Mouse (Mus musculus) mouse embryonic stem cell (cell line): Measurements from ENCODE around the gene Marveld1.

ENCODE experiments used
- in situ Hi-C, 2 experiments: fragments of 300-500 bp; cut with MboI; formaldehyde crosslinking; loops; 1 replicate in 1 of 2; 3 replicates in 1 of 2; pipeline ENCODE4 v1.14.3; 2019 to 2020; ENCODE audit warnings: low sequenced_read_pairs in 2 of 2, low pct_unique_long_range_greater_than_20kb in 1 of 2, mixed read lengths in 1 of 2; ENCODE audit not compliant: unreplicated experiment in 1 of 2

Marveld1 gene

DNA sequence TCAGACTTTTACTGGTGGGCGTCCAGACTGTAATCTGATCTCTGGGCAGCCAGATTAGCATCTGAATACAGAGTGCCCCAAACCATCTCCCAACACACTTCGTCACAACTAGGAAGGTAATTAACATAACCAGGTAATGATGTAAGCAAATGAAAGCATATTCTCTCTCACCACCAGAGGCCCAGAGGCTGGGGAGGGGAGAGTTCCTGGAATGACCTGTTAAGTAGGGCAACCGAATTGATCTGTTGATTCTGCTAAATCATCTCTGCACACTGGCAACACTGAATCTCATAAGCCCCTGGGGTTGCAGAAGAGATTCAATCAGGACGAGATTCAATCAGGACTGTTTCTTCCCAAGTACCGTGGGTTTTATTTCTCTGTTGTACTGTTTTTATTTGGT is 11.1 kb upstream of the Marveld1 start:
- in situ Hi-C loops = loop anchor here in 1 of 2 experiments (25.0 kb wide), 1 partner anchor 674 kb away; no protein-coding TSS in a partner anchor

DNA sequence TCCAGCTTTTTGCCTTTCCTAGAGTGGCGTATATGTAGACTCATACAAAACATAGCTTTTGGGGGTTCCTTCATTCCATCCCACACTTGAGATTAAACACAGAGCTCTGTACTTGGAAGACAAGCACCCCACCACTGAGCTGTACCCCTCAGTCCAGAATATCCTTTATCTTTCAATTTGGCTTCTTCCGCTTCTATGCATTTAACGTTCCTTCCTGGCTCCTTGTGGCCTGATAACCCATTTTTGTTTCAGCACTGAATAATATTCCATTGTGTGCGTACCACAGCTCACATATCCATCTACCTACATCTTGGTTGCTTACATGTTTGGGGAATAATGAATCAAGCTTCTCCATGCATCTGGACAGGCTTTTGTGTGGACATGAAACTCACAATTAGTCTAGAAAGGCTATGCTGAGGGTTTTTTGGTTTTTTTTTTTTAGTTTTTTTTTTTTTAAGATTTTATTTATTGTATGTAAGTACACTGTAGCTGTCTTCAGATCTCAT is 10.0 kb upstream of the Marveld1 start:
- in situ Hi-C loops = loop anchor here in 1 of 2 experiments (25.0 kb wide), 1 partner anchor 675 kb away; no protein-coding TSS in a partner anchor

DNA sequence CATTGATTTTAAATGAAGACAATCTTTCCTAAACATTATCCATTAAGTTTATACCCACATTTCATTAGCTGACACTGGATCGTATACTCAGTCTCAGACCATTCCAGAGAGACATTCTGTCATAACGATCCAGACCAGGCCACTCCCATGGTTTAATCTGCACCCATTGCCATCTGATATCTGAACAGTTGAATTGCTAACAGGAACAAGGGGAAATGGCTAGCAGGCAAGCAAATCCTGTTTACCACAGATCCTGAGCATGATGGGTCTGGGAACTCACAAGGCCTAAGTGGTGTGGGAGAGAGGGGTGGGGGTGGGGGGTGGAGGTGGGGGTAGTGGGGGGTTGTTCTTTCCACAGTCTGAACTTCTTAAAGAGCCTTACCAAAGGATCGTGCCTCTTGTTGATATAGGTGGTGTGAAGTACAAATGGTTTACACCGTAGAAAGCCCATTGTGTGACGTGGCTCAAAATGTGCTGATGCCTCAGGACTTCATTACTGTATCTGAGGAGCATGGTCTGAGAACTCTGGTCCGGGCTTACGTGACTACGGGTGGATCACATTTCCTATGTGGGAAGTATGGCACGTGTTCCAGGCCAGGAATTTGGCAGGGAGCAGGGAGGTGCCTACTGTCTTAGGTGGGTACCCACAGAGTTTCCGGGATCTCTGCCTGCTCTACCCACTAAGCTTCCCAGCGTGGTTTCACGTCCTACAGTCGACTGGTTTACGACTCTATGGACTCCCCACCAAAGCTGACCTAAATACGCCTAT is 8.5 kb upstream of the Marveld1 start:
- in situ Hi-C loops = loop anchor here in 1 of 2 experiments (25.0 kb wide), 1 partner anchor 676 kb away; no protein-coding TSS in a partner anchor

DNA sequence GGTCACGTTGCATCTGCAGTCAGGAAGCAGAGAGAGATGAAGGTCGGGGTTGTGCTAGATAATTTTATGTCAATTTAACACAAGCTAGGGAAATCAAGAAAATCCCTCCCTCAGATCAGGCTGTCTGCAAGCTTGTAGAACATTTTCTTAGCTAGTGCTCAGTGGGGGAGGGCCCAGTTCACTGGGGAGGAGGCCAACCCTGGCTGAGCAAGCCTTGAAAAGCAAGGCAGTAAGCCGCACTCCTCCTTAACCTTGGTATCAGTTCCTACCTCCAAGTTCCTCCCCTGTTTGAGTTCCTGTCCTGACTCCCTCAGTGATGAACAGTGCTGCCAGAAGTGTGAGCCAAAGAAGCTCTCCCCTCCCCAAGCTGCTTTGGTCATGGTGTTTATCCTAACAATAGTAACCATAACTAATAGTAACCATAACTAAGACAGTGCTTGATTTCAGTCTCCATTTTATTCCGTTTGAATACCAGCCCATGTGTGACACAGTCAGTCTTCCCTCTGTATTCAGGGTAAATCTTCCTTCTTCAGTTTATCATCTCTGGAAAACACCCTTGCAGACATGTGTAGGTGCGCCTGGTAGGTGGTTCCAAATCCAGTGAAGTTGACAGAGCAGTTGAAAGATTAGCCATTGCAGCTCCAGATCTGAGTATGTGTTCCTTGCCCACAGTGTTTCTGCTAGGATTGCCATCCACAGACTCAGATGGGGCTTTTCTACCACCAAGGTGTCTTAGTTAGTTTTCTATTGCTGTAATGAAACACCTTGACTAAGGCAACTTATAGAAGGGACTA is 7.3 kb upstream of the Marveld1 start:
- in situ Hi-C loops = loop anchor here in 1 of 2 experiments (25.0 kb wide), 1 partner anchor 678 kb away; no protein-coding TSS in a partner anchor

DNA sequence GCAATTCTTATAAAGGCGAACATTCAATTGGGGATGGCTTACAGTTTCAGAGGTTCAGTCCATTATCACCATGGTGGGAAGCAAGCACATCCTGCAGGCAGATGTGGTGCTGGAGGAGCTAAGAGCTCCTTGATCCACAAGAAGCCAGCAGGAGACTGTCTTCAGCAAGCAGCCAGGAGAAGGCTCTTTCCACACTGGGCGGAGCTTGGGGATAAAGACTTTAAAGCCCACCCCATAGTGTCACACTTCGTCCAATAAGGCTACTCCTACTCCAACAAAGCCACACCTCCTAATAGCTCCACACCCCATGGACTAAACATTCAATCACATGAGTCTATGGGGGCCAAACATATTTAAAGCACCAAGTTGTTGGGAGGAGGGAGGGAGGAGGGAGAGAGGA is 5.2 kb upstream of the Marveld1 start:
- in situ Hi-C loops = loop anchor here in 1 of 2 experiments (25.0 kb wide), 1 partner anchor 680 kb away; no protein-coding TSS in a partner anchor

DNA sequence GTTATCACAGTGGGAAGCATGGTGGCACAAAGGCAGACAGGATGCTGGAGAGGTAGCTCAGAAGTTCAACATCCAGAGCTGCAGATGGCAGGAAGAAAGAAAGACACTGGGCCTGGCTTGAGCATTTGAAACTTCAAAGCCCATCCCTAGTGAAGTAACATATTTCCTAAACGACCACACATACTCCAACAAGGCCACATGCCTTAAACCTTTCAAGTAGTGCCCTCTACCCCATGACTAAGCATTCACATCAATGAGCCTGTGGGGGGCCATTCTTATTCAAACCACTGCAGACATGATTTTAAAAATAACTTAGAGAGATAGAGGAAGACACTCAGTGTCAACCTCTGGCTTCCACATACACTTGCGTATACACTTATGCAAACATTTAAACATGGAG is 4.4 kb upstream of the Marveld1 start:
- in situ Hi-C loops = loop anchor here in 1 of 2 experiments (25.0 kb wide), 1 partner anchor 680 kb away; no protein-coding TSS in a partner anchor

DNA sequence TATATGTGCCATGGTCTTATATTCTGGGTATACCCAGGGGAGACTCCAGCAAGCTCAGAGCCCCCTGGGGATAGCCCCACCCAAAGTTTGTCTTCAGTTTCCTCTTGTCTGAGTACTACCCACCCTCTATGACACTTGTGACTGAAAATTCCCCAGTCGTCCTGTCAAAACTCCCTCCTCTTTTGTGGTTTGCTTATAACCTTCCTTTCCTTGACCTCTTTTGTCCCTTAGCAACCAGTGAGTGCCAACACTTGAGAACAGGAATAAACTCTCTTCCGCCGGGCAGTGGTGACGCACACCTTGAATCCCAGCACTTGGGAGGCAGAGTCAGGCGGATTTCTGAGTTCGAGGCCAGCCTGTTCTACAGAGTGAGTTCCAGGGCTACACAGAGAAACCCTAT is 3.1 kb upstream of the Marveld1 start:
- in situ Hi-C loops = loop anchor here in 1 of 2 experiments (25.0 kb wide), 1 partner anchor 682 kb away; no protein-coding TSS in a partner anchor

DNA sequence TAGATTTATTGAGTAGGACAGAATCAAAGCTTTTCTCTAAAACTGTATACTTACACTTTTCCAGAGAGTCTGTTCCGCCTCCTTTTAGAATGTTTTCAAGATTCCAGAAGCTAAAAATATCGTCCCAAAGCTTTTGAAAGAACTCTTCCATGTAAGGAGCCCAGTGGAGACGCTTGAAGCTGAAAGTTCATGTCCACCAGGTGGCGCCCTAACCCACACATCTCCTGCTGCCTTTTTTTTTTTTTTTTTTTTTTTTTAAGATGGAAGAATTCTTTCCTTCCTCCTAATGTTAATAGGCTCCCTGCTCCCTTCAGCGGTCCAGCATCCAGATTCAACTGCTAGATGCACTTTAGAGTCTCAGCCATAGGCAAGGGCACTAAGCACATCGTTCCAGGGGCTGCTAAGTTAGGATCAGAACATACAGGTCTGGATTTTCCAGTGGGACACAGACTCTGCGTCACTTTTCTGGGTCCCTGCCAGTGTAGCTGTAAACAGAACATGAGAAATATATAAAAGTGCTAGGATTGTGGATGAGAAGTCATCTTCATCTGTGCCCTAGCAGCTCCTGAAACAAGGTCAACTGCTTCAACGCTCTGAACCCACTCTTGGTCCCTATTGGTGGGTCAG is 2.5 kb upstream of the Marveld1 start:
- in situ Hi-C loops = loop anchor here in 1 of 2 experiments (25.0 kb wide), 1 partner anchor 682 kb away; no protein-coding TSS in a partner anchor

DNA sequence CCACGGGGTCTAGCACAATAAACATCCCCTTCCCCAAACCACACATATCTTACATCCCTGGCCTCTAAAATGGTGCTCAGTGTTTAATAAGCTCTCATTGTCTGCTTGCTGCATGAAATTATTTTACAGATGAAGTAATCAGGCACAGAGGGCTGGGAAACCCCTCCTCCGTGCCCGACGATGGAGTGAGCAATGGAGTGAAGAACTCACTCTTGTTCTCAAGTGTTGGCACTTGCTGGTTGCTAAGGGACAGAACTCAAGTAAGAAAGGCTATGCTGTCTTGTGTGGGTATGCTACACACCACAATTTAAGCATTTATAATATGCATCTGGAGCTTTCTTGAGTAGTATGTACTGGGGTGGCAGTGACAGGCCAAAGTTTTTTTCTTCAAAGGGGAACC is 2.0 kb upstream of the Marveld1 start:
- in situ Hi-C loops = loop anchor here in 1 of 2 experiments (25.0 kb wide), 1 partner anchor 683 kb away; no protein-coding TSS in a partner anchor

DNA sequence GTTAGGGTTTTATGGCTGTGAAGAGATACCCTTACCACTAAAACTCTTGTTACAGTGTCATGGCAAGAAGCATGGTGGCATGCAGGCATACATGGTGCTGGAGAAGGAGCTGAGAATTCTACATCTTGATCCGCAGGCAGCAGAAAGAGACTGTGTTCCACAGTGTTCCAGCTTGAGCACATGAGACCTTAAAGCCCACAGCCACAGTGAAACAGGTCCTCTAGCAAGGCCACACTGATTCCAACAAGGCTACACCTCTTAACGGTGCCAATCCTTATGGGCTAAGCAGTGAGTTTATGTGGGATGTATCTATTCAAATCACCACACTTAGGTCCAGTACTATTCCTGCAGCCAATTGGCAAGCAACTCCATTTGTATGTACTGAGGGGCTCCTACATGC is 1.5 kb upstream of the Marveld1 start:
- in situ Hi-C loops = loop anchor here in 1 of 2 experiments (25.0 kb wide), 1 partner anchor 683 kb away; no protein-coding TSS in a partner anchor

DNA sequence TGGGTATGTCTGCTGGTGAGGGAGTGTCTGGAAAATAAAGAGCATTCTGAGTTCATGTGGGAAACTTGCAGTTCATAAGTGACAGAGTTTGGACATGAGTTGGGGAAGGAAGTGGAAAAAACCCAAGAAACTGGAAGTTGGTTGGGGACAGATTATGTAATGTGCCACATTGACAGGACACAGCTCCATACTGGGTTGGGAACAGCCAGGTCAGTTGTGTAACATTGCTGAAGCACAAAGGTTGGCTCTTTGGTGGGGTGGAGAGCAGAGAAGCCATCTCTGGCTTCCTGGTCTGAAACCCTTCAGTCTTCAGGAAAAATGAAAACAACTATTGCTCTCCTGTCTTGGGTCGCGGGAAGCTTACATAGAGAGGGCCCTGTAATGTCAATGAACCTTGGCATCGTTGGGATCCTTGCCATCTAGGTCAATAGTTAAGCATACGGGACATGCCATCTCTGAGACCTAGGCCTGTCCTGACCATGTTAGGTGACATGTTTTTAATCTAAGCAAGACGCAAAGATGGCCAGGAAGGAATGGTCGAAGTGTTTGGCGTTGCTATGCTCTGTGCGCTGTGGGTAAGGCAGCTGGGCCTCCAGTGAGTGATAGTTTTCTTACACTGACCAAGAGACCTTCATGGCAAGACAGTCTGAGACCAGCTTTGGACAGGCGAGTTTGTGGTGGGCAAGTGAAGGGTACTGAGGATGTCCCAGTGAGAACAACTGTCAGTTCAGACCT is 757 bp upstream of the Marveld1 start:
- in situ Hi-C loops = loop anchor here in 1 of 2 experiments (25.0 kb wide), 1 partner anchor 684 kb away; no protein-coding TSS in a partner anchor

DNA sequence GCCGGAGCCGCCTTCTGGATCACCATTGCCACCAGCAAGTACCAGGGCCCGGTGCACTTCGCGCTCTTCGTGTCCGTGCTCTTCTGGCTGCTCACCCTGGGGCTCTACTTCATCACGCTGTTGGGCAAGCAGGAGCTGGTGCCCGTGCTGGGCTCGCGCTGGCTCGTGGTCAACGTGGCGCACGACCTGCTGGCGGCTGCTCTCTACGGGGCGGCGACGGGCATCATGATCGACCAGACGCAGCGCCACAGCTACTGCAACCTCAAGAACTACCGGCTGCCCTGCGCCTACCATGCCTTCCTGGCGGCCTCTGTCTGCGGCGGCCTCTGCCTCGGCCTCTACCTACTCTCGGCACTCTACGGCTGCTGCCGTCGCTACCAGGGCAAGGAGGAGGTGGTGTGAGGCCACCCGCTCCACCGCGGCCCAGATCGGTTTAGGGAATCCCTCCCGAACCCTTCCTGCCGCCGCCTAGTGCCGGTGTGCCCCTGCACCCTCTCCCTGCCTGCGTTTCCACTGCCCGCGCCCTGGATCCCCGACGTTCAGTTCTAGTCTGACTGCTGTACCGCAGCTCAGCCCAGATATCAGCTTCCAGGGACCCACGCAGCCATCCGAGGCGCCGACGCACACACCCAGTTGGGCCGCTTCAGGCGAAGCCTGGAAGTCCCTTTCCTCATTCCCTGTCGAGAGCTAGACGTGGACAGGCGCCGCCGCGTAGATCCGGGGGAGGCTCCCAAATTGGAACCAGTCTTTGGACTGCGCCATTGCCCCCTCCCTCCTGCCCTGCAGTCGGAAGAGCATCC is 769 bp downstream of the Marveld1 start:
- in situ Hi-C loops = loop anchor here in 1 of 2 experiments (25.0 kb wide), 1 partner anchor 686 kb away; no protein-coding TSS in a partner anchor

DNA sequence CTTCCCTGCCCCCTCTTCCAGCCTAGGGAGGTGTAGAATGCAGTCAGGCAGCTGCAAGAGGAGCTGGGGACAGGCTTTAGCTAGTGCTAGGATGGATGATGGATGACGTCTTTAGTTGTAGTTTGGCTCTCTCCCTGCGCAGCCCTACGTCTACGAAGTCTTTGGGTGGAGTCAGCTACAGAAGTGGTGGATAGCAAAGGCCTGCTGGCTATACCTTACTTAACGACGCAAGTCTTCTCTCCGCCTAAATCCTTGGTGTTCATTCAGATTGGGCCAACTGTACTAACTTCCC is 1.3 kb downstream of the Marveld1 start:
- in situ Hi-C loops = loop anchor here in 1 of 2 experiments (25.0 kb wide), 1 partner anchor 686 kb away; no protein-coding TSS in a partner anchor

DNA sequence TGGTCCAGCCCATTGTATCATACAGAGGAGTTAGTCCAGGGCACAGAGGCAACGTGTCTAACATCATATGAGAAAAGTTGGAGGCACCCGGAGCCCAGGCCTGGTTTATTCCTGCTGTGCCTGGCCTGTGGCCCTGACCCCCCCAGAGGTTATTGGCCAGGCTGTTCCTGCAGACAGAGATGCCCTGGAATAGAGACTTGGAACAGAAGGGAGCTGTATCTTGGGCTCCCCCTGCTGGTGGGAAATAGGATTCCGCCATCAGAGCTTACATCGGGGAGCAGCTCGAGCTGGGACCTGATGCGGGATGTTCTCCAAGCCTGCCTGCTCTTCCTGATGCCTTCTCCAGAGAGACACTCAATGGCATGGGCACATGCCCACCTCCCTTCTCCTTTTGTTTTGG is 4.8 kb downstream of the Marveld1 start:
- in situ Hi-C loops = no loop called here

DNA sequence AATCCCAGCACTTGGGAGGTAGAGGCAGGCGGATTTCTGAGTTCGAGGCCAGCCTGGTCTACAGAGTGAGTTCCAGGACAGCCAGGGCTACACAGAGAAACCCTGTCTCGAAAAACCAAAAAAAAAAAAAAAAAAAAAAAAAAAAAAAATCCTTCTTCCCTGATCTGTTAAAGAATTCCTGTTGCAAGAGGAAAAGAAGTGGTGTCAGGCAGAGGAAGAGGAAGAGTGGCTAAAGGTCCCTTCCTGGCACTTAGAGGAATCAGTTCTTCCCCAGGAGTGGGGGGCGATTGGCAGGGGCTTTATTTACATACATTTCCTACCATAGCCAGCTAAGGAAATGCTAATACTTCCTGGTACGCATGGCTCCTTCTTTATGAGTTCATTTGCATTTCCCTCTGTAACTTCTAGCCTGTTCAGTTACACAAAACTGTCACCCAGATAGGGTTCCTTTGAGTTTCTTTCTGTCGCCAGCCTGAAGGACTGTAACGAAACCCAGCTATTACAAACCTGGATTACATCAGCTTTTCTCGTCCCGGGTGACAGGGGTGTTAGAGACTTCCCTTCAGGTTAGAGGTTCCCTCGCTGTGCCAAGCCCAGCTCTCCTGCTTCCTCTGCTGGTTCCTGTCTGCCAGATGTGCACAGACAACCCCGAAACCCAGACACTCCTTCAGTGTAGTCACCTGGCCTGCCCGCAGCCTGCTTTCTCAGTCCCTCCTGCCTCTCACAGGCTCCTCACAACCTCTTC is 10.5 kb downstream of the Marveld1 start:
- in situ Hi-C loops = no loop called here

DNA sequence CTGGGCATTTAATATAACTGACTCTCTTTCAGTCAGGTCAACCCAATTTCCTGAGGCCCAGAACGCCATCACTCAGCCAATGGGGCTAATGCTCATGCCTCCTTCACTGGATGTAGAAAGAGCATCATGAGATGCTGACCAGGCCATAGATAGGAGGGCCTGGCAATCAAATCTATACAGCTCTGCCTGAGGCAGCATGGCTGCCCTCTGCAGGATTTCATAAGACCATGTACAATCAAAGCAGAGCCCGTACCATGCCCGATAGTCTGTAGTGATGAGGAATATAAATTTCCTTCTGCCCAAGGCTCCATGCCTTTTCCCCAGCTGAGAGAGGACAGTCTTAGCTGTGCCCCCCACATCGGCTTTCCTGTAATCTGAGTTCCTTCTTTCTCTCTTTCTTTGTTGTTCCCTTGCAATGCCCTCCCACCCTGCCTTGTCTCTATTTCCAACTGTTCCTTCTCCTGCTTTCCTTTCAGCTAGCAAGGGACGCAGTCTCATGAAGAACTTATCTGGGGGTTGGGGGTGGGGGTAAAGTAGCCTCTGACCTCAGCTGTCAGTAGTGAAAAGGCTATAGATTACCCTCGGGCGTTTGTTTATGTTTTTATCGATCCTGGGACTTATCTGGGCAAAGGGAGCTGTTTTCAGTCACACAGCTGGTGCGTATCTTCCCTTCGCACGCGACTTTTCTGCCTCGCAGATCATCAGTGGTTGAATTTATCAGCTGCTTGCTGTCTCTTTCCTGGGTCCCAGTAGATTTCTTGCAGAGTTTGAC is 11.2 kb downstream of the Marveld1 start:
- in situ Hi-C loops = no loop called here
